Mouse (Mus musculus): ENCODE measurements around the gene Ddx39.

The Ddx39 gene

GRCm38 (mm10) chr8:83715031-83715690 is at the start of gene Ddx39:
TSS of gene Ddx39 (plus strand) at chr8:83715177.
- peak; percentile 99 for DNase-seq (ENCODE audit: low read depth)

- DNase-seq (ENCODE audit: low read depth): peak; percentile 30
Measured at GRCm38 (mm10) chr8:83665969-83666865, 48.8 kb upstream of the Ddx39 start, which contains the start of gene Ptger1. TSS of gene Ptger1 (plus strand) at chr8:83666678.

GRCm38 (mm10) chr8:83666866-83667234 is 48.1 kb upstream of the Ddx39 start:
- no peak for DNase-seq (ENCODE audit: low read depth)

- no peak for DNase-seq (ENCODE audit: low read depth)
Measured at GRCm38 (mm10) chr8:83667526-83667925, 47.5 kb upstream of the Ddx39 start.

GRCm38 (mm10) chr8:83668010-83668916 is 46.7 kb upstream of the Ddx39 start:
- peak; percentile 74 for DNase-seq (ENCODE audit: low read depth)

GRCm38 (mm10) chr8:83669013-83669412 is 46.0 kb upstream of the Ddx39 start:
- DNase-seq (ENCODE audit: low read depth): no peak

- no peak for DNase-seq (ENCODE audit: low read depth)
Measured at GRCm38 (mm10) chr8:83672936-83673335, 42.0 kb upstream of the Ddx39 start.

- no peak for DNase-seq (ENCODE audit: low read depth)
Measured at GRCm38 (mm10) chr8:83674497-83674896, 40.5 kb upstream of the Ddx39 start.

- no peak for DNase-seq (ENCODE audit: low read depth)
Measured at GRCm38 (mm10) chr8:83679866-83680265, 35.1 kb upstream of the Ddx39 start.

GRCm38 (mm10) chr8:83680603-83681002 is 34.4 kb upstream of the Ddx39 start:
- no peak for DNase-seq (ENCODE audit: low read depth)

- no peak for DNase-seq (ENCODE audit: low read depth)
Measured at GRCm38 (mm10) chr8:83681099-83681498, 33.9 kb upstream of the Ddx39 start.

GRCm38 (mm10) chr8:83684517-83684916 is 30.5 kb upstream of the Ddx39 start:
- DNase-seq (ENCODE audit: low read depth): no peak

GRCm38 (mm10) chr8:83689264-83689663 is 25.7 kb upstream of the Ddx39 start:
- no peak for DNase-seq (ENCODE audit: low read depth)

- peak; percentile 33 for DNase-seq (ENCODE audit: low read depth)
Measured at GRCm38 (mm10) chr8:83693609-83694236, 21.3 kb upstream of the Ddx39 start.

GRCm38 (mm10) chr8:83694369-83695160 is 20.4 kb upstream of the Ddx39 start:
- no peak for DNase-seq (ENCODE audit: low read depth)

GRCm38 (mm10) chr8:83695351-83696106 is 19.4 kb upstream of the Ddx39 start:
- peak; percentile 73 for DNase-seq (ENCODE audit: low read depth)

GRCm38 (mm10) chr8:83697374-83698220 is 17.4 kb upstream of the Ddx39 start:
- no peak for DNase-seq (ENCODE audit: low read depth)

GRCm38 (mm10) chr8:83698291-83698660 is 16.7 kb upstream of the Ddx39 start:
- DNase-seq (ENCODE audit: low read depth): peak; percentile 84

All from naive thymus-derived CD4-positive, alpha-beta T cell, adult 2 months (primary cell).